Mouse (Mus musculus): ENCODE data around the gene Fndc3b.
"Not testable (repeated sequence)": the region's sequence is repeated elsewhere in the genome, so short reads cannot be mapped to it uniquely, and the experiment has no call there.

The Fndc3b gene

GRCm38 (mm10) chr3:27421980-27422379 lies 289.1 kb downstream of the Fndc3b start:
- DNase-seq (ENCODE audit: extremely low spot score, low spot score), result no peak

GRCm38 (mm10) chr3:27418602-27419001 lies 292.5 kb downstream of the Fndc3b start:
- no peak for DNase-seq (ENCODE audit: extremely low spot score, low spot score)

DNA sequence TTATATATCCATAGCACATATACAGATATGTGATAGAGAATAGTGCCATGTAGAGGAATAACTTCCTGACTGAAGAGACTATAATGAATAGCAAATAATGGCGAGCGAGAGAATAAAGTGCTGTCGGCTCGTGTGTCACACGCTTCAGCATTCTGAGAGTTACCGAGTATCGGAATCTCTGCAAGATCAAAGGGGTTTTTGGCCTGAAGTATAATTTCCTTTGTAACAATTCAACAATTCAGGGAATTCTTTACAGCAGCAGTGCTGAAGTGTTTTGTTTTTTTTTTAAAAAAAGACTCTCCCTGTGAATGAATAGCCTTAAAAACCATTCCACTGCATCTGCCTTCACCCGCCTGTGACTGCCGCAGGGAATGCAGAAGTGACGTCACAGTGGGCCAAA lies 294.3 kb downstream of the Fndc3b start:
- no peak for DNase-seq (ENCODE audit: extremely low spot score, low spot score)

- no peak for DNase-seq (ENCODE audit: extremely low spot score, low spot score)
Observed at GRCm38 (mm10) chr3:27413566-27413965, 297.5 kb downstream of the Fndc3b start.

DNA sequence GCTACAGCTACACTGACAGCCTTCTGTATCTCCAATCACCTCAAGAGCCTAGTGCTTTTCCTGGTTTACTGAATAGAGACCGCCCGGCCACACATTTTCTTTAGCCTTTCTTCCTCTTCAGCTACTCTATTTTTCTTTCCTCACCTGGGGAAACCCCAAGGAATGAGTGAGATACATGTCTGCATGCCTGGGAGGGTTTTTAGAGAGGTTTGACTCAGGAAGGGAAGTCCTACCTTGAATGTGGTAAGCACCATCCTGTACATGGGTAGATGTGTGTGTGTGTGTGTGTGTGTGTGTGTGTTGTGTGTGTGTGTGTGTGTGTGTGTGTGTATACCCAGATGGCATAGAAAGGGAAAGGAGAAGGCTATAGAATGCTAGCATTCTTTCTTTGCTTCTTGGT lies 299.8 kb downstream of the Fndc3b start:
- no peak for DNase-seq (ENCODE audit: extremely low spot score, low spot score)

DNA sequence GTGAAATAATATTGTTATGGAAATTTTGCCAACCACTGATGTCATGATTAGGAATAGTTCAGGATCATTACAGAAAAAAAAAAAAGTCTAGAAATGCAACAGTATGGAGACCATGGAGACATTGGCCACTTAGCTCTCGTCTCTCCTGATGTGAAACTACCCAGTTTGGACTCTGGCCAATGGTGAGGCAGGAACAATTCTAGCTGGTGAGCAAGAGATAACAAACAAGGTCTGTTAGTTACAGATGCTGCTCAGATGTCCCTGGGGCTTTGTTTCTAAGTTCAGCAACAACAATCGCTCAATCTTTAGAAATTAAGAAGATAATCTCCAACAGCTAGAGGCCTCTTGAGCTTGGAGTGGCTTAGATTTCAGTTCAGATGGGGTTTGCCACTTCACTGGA lies 302.5 kb downstream of the Fndc3b start:
- no peak for DNase-seq (ENCODE audit: extremely low spot score, low spot score)

GRCm38 (mm10) chr3:27406440-27406839 lies 304.7 kb downstream of the Fndc3b start:
- no peak for DNase-seq (ENCODE audit: extremely low spot score, low spot score)

GRCm38 (mm10) chr3:27400996-27401395 lies 310.1 kb downstream of the Fndc3b start:
- not testable (repeated sequence) for DNase-seq (ENCODE audit: extremely low spot score, low spot score)

DNA sequence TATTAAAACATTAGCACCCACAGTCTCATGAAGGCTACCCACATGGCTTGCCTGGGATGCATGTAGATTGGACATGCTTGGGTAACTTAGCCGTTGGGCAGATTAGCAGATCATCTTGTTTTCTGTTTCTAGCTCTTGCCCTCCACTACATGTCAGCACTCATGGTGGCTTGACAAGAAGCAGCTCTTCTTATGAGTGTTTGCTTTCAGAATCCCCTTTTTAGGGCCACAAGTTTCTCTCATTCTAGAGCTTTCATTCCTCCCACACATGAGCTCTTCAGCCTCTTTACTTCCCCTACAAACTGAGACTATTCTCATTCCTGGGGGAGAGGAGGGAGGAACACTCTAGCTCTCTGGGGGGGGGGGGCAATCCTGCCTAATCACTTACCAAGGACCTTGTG lies 321.2 kb downstream of the Fndc3b start:
- no peak for DNase-seq (ENCODE audit: extremely low spot score, low spot score)

DNA sequence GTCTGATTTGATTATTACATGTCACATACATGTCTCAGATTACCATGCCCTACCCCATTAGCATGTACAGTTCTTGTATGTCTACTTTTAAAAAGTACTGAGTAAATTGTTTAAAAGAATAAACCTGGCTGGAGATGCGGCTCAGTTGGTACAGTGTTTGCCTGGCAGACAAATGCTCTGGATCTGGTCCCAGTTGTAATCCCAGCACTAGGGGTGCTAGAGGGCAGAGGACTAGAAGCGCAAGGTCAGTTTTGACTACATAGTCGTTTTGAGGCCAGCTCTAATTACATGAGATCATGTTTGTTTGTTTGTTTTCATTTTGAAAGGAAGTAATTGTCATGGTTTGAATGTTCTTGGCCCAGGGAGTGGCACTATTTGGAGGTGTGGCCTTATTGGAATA lies 326.3 kb downstream of the Fndc3b start:
- DNase-seq (ENCODE audit: extremely low spot score, low spot score), result no peak

GRCm38 (mm10) chr3:27377935-27378334 lies 333.2 kb downstream of the Fndc3b start:
- DNase-seq (ENCODE audit: extremely low spot score, low spot score), result no peak

DNA sequence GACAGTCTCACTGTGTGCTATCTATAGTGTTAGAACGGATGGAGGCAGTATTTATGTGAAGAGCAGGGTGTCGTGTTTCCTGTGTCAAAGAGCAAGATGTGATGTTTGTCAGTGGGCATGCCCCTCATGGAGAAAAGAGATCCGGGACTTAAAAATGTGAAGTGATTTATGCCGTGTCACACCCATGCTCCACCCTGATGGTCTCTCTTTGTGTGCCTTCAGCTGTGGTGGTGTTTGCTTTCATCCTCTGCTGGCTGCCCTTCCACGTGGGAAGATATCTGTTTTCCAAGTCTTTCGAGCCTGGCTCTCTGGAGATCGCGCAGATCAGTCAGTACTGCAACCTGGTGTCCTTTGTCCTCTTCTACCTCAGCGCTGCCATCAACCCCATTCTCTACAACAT lies 336.7 kb downstream of the Fndc3b start:
- DNase-seq (ENCODE audit: extremely low spot score, low spot score), result no peak

GRCm38 (mm10) chr3:27371725-27372650 lies 339.1 kb downstream of the Fndc3b start:
- peak; percentile 34 for DNase-seq (ENCODE audit: extremely low spot score, low spot score)

GRCm38 (mm10) chr3:27371276-27371621 lies 339.9 kb downstream of the Fndc3b start, which contains the start of gene Ghsr:
Gene Ghsr (plus strand): TSS chr3:27371351.
- peak; percentile 14 for DNase-seq (ENCODE audit: extremely low spot score, low spot score)

GRCm38 (mm10) chr3:27370582-27371275 lies 340.4 kb downstream of the Fndc3b start:
- no peak for DNase-seq (ENCODE audit: extremely low spot score, low spot score)

GRCm38 (mm10) chr3:27370125-27370524 lies 341.0 kb downstream of the Fndc3b start:
- peak; percentile 77 for DNase-seq (ENCODE audit: extremely low spot score, low spot score)

Data from neural tube, embryonic 10.5 days (tissue).